In genomic region chr2:174492858-174493257, GRCm38 (mm10) we compare ENCODE assay signal across 10 mouse cellular contexts. TPM values are rescaled to one million over a fixed set of nuclear protein-coding genes. Genes with fewer than 3 reads are reported as not detected.
DNase-seq lines count a peak whose midpoint lies in the region.
"Had no signal": no experiment of that assay in that cellular context is flagged by ENCODE, and none has a peak within 500 bp of the region (broad histone marks: within the 10 kb centered on the region; RNA-seq: fewer than 3 reads in every experiment).

No protein-coding gene starts in this region.

- no peaks in the 10 kb centered on the region for H3K9me3 ChIP-seq in limb, embryonic 10.5 days (replicated peaks)
- H3K9me3 ChIP-seq: forebrain, embryonic 12.5 days had no signal

- intact Hi-C loops in left cerebral cortex, postnatal 25 days (cut with DNase I), result loop anchor here (2.0 to 5.0 kb wide), 2 partner anchors 180 to 359 kb away; no protein-coding TSS in a partner anchor
- intact Hi-C loops in left cerebral cortex, postnatal 36 days (cut with DNase I), result loop anchor here (1.0 to 5.0 kb wide), 2 partner anchors 182 to 364 kb away; no protein-coding TSS in a partner anchor
- intact Hi-C loops in gastrocnemius, postnatal 36 days (cut with DNase I), result no loop called here

- 80% methylated on average over 2 of the region's 2 CpGs for WGBS in limb, embryonic 10.5 days

- no peaks in the 10 kb centered on the region for H3K27me3 ChIP-seq in limb, embryonic 10.5 days (ENCODE audit: low read depth, poor library complexity, severe bottlenecking)
- H3K27me3 ChIP-seq: forebrain, embryonic 12.5 days had no signal

- H3K4me1 ChIP-seq in limb, embryonic 10.5 days, result no peaks in the 10 kb centered on the region
- H3K4me1 ChIP-seq: forebrain, embryonic 12.5 days had no signal

- no peak overlapping the region for H3K4me3 ChIP-seq in limb, embryonic 10.5 days
- H3K4me3 ChIP-seq: forebrain, embryonic 12.5 days had no signal

- peak; percentile 38 for DNase-seq in adrenal gland, postnatal 10 days
- DNase-seq in adrenal gland, adult 8-10 months, result no peak
- peak; percentile 13 to 55 for DNase-seq in left cerebral cortex, postnatal 25 days (ENCODE audit: low spot score in 2 of 2)
- no peak for DNase-seq in left cerebral cortex, postnatal 36 days (ENCODE audit: low spot score in 2 of 2)
- peak; percentile 12 for DNase-seq in layer of hippocampus, adult 9-11 months
- DNase-seq in thymus, postnatal 0 days (ENCODE audit: low spot score), result peak; percentile 39
- DNase-seq in limb, embryonic 10.5 days (ENCODE audit: low spot score), result no peak
- DNase-seq in gastrocnemius, postnatal 36 days, result no peak

- no peak overlapping the region for H3K27ac ChIP-seq in limb, embryonic 10.5 days
- H3K27ac ChIP-seq: forebrain, embryonic 12.5 days; hindbrain, postnatal 0 days had no signal

- H3K36me3 ChIP-seq in limb, embryonic 10.5 days, result no peaks in the 10 kb centered on the region
- H3K36me3 ChIP-seq: forebrain, embryonic 12.5 days had no signal

RNA-seq across cellular contexts. Expression of gene Prelid3b, which starts 20.0 kb away (rescaled TPM):
- total RNA-seq in adrenal gland, postnatal 10 days (2021), result 100 to 1,000 TPM; 171 to 172 TPM
- total RNA-seq in adrenal gland, adult 8-10 months (2022), result 100 to 1,000 TPM in 2 of 4 experiments, 10 to 100 TPM in 2; 86.1 to 126 (median 107) TPM
- 10 to 100 TPM; 44.1 to 44.4 TPM for total RNA-seq in left cerebral cortex, postnatal 25 days (2021)
- 10 to 100 TPM; 48.0 to 50.3 TPM for total RNA-seq in left cerebral cortex, postnatal 36 days (2021)
- polyA plus RNA-seq in thymus, postnatal 0 days (2015; fragmentation: Nextera tagmentation; extraction: Ambion mirVana), result 149 TPM in 2 replicates
- polyA plus RNA-seq in limb, embryonic 10.5 days (2016; fragmentation: Nextera tagmentation; extraction: Ambion mirVana), result 125 and 132 TPM in 2 replicates
- 10 to 100 TPM; 43.1 to 48.1 TPM for total RNA-seq in gastrocnemius, postnatal 36 days (2021)

RNA-seq across cellular contexts. Expression of gene Atp5e, which starts 29.0 kb away (rescaled TPM):
- 100 to 1,000 TPM; 569 to 676 TPM for total RNA-seq in adrenal gland, postnatal 10 days (2021)
- total RNA-seq in adrenal gland, adult 8-10 months (2022), result 100 to 1,000 TPM; 372 to 569 (median 481) TPM
- total RNA-seq in left cerebral cortex, postnatal 25 days (2021), result 100 to 1,000 TPM; 323 to 342 TPM
- total RNA-seq in left cerebral cortex, postnatal 36 days (2021), result 100 to 1,000 TPM; 278 to 343 TPM
- polyA plus RNA-seq in thymus, postnatal 0 days (2015; fragmentation: Nextera tagmentation; extraction: Ambion mirVana), result 855 and 901 TPM in 2 replicates
- polyA plus RNA-seq in limb, embryonic 10.5 days (2016; fragmentation: Nextera tagmentation; extraction: Ambion mirVana), result 527 and 556 TPM in 2 replicates
- total RNA-seq in gastrocnemius, postnatal 36 days (2021), result 1,000 to 10,000 TPM in 1 of 2 experiments, 100 to 1,000 TPM in 1; 994 to 1,118 TPM

RNA-seq across cellular contexts. Expression of gene Tubb1, which starts 42.4 kb away (rescaled TPM):
- total RNA-seq in adrenal gland, postnatal 10 days (2021), result 1 to 10 TPM; 1.0 to 1.3 TPM
- 1 to 10 TPM in 1 of 4 experiments, under 1 TPM in 3; 0.28 to 1.1 (median 0.76) TPM for total RNA-seq in adrenal gland, adult 8-10 months (2022)
- total RNA-seq in left cerebral cortex, postnatal 25 days (2021), result not detected
- under 1 TPM in 1 of 2 experiments, not detected in 1; 0.22 TPM for total RNA-seq in left cerebral cortex, postnatal 36 days (2021)
- polyA plus RNA-seq in thymus, postnatal 0 days (2015; fragmentation: Nextera tagmentation; extraction: Ambion mirVana), result 0.22 TPM in 1 of 2 replicates, not detected in the other
- polyA plus RNA-seq in limb, embryonic 10.5 days (2016; fragmentation: Nextera tagmentation; extraction: Ambion mirVana), result 4.8 and 5.0 TPM in 2 replicates
- not detected for total RNA-seq in gastrocnemius, postnatal 36 days (2021)
- polyA plus RNA-seq: hindbrain, postnatal 0 days had no signal

RNA-seq across cellular contexts. Expression of gene Ctsz, which starts 54.0 kb away (rescaled TPM):
- total RNA-seq in adrenal gland, postnatal 10 days (2021), result 100 to 1,000 TPM; 114 to 138 TPM
- 100 to 1,000 TPM; 162 to 226 (median 178) TPM for total RNA-seq in adrenal gland, adult 8-10 months (2022)
- total RNA-seq in left cerebral cortex, postnatal 25 days (2021), result 10 to 100 TPM; 27.4 to 31.6 TPM
- 10 to 100 TPM; 29.9 to 35.9 TPM for total RNA-seq in left cerebral cortex, postnatal 36 days (2021)
- polyA plus RNA-seq in thymus, postnatal 0 days (2015; fragmentation: Nextera tagmentation; extraction: Ambion mirVana), result 133 and 141 TPM in 2 replicates
- 105 and 107 TPM in 2 replicates for polyA plus RNA-seq in limb, embryonic 10.5 days (2016; fragmentation: Nextera tagmentation; extraction: Ambion mirVana)
- 10 to 100 TPM; 23.4 to 24.7 TPM for total RNA-seq in gastrocnemius, postnatal 36 days (2021)

Comparison
In these comparisons a context has a peak if more than half of its experiments do, and no peak if none do; other contexts are left out.
1. DNase-seq: peak in adrenal gland, postnatal 10 days (single experiment), left cerebral cortex, postnatal 25 days (2 of 2), layer of hippocampus, adult 9-11 months (single experiment) and thymus, postnatal 0 days (single experiment); none in adrenal gland, adult 8-10 months (single experiment), left cerebral cortex, postnatal 36 days (0 of 2), limb, embryonic 10.5 days (single experiment) and gastrocnemius, postnatal 36 days (0 of 2).